Mouse (Mus musculus) left cerebral cortex, postnatal 14 days (tissue): Measurements from ENCODE around the gene Gsx2. TPM values are rescaled to one million over a fixed set of nuclear protein-coding genes. Genes with fewer than 3 reads are reported as not detected.

Source experiments
- total RNA-seq, 2 experiments: library from RNA; stranded (reverse); gene quantifications; 2 replicates each; pipeline ENCODE4 v1.2.3; 2021

The Gsx2 gene
- total RNA-seq, 2 experiments from 2014 or later: 0.40 to 0.51 TPM

Other genes with a start within 250 kb of the Gsx2 start
- 10 to 100 TPM; 23.6 to 25.7 TPM for gene Chic2, start 30.8 kb upstream of the Gsx2 start, total RNA-seq
- gene Pdgfra, start 76.7 kb downstream of the Gsx2 start, total RNA-seq: 10 to 100 TPM; 57.0 to 59.8 TPM